Mouse (Mus musculus): ENCODE measurements at regions not wholly inside any gene's neighbourhood (a gene's known extent, or its start where the extent isn't known, plus 50 kb on each side); places are given as distances from the start of the nearest gene placed in this dataset.

GRCm38 (mm10) chrX:23499320-23499719 lies 134.4 kb upstream of the Klhl13 start:
- no peak for DNase-seq (ENCODE audit: low spot score in 2 of 2)

DNA sequence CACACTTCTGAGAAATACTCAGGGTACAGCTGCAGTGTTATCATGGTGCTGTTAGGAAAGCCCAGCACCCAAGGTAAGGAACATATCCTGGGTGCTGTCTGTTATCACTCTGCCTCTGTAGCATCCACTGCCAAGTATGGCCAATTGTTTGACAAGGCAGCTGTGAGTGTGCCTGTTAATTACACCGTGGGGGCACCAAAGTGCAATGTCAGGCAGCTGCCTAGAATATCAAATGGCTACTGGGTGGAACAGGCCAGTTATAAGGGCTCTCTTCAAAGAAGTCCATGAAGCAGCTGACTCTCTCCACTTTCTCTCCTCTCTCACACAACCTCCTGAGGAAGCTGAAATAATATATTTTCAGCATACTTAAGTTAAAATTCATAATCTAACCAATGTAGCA lies 130.3 kb upstream of the Klhl13 start:
- DNase-seq (ENCODE audit: low spot score in 2 of 2) = no peak

DNA sequence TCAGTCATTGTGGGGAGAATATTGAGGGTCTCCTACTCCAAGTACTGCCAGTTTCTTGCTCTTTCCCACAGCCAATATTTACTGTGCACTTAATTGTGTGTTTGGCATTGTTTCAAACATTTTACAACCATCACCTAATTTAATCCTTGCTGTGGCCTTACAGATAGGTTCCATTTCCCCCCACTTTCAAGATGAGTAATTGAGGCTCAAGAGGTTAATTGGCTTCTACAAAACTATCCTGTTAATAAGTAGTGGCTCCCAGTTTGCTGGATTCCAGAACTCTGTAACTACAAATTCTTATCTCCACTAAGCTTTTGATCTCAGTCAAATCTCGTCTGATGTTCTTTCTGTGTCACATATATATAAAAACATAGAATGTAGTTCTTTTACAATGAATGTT lies 112.0 kb upstream of the Klhl13 start:
- DNase-seq (ENCODE audit: low spot score in 2 of 2) = no peak

DNA sequence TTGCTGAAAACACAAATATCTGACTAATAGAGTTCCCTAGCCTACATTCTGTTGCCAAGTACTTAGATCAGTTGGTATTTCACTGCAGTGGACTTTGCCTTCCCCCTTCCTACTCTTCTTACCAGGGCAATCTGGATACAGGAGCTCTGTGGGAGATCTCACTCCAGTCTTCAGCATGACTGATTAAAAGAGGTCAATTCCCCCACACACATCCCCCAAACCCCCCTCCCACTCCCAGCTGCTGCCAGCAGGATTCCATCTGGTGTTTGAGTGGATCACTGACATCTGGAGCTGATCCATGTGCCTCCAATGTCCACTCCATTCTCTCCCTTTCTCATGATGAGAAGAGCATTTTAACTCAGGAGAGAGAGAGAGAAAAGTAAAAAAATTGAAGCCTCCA lies 101.1 kb upstream of the Klhl13 start:
- DNase-seq (ENCODE audit: low spot score in 2 of 2) = no peak

DNA sequence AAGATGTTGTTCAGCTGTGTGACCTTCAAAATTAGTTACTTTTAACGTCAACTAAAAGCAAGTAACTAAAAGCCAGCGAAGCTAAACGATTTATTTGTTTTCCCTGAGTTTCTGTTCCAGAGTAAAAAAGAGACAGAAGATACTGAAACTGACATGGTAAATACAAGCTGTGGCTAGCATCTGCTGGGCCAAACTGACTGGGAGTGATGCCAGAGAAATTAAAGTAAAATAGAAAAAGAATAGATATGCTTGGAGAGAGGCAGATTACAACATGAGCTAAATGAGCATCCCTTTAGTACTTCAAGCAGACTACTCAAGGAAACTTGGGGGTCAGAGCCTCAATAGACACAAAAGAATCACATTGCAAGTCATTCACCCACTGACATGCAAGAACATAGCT lies 88.7 kb upstream of the Klhl13 start:
- DNase-seq (ENCODE audit: low spot score in 2 of 2) = peak in 1 of 2 experiments; percentile 0

DNA sequence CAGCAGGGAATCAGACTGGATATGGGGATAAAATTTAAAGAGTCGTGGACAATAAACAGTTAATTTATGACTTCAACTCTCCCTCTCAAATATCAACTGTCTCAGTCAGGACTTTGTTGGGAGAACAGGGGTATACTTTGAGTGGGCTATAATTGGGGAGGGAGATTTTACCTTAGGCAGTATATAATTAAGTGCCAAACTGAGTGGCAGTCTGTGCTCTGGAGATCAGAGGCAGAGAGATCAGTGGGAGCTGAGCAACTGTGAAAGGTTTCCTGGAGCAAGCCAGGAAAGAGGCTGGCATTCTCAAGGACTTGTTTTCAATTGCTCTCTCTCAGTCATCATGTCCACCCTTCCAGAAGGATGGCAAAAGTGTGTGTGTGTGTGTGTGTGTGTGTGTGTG lies 57.9 kb upstream of the Klhl13 start:
- DNase-seq (ENCODE audit: low spot score in 2 of 2) = no peak

DNA sequence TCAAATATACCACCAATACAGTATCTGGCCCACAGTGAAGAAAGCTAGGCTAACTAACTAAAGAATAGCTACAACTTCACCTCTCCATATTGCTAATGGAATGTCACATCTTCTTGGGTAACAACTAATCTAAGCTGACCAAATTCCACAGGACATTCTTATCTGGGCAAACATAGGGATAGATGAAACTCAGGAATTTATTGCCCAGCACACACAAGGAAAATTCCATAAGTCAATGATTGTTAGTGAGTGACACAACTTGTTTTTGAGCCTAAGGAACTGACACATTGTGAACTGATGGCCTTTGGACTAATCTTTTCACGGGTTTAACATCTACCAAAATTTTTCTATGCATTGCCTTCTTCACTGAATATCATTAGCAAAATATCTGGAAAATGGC lies 52.6 kb upstream of the Klhl13 start:
- no peak for DNase-seq (ENCODE audit: low spot score in 2 of 2)

Measured in heart, adult 9 months (tissue).